Mouse (Mus musculus): Measurements from ENCODE around the gene Mtmr4.

Gene Mtmr4

DNA sequence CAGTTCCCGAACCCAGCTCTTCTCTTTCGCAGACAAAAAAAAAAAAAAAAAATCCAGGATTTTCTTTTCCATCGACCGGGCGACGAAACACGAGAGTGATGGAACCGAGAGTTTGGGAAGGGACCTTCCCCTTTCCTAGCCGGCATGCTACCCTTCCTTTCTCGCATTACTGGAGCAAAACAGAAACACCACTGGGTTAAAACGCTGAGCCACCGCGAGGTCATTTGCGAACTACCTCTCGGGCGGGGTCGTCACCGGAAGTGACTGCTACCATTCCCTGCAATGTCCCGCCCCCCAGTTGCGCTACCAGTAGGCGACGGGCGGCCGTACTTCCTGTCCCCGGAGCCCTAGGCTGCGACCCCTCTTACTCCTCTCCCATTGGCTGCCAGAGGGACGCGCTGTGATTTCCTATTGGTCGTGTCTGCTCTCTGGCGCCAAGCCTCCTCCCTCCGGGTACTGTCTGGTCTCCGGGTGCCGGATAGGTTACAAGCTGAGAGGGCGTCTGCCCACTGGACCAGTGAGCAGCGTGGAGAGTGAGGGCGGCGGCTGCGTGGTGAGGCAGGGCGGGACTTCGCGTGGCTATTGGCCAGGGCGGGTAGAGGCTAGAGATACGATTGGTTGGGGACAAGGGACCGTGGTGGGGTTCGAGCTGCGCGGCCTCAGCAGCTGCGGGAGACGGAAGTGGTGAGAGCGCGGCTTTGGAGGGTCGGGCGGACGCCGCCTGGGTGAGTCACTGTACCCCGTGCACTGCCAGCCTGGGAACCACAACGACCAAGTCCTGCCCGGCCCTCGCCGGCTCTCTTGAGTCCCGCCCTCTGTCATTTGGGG is at the start of gene Mtmr4:
Mtmr4 (plus strand) TSS at position 637 of the 828 bp plus-strand sequence.
- DNase-seq (ENCODE audit: low read depth, low spot score): peak; percentile 100

DNA sequence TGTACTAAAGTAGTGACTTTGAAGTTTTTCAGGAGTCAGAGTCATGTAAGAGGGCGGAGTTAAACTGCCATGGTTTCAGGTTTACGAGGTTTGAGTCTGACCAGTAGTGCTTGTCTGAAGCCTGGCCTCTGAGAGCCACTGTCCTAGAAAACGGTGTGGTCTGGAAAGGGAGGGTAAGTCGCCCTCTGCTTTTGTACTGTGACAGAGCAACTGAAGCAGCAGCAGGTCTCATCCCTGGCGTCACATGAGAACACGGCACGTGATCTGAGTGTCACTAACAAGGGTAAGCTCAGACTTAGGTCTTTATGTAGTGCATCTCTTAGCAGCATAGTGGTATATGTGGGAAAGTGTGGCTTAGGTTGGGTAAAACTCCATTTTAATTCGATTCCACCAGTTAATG is 49.7 kb upstream of the Mtmr4 start:
- DNase-seq (ENCODE audit: low read depth, low spot score): peak; percentile 10

DNA sequence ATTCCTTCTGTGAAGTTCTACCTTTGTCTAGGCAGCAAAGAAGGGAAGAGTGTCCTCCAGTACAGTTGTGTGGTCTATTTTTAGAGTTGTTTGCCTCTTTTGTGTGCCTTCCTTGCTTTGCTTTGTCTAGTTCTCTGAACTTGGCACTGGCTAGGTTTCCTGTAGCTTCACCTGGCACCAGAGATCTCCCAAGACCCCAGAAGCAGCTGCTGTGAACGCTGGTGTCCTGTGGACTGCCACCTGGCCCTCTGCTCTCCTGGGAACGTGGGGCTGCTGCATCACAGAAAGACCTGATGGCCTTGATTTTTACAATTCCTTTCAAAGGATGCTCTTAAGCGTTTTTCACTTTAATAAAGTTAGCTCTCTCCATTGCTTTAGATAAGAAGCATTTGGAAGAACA is 49.1 kb upstream of the Mtmr4 start:
- DNase-seq (ENCODE audit: low read depth, low spot score): peak; percentile 28

DNA sequence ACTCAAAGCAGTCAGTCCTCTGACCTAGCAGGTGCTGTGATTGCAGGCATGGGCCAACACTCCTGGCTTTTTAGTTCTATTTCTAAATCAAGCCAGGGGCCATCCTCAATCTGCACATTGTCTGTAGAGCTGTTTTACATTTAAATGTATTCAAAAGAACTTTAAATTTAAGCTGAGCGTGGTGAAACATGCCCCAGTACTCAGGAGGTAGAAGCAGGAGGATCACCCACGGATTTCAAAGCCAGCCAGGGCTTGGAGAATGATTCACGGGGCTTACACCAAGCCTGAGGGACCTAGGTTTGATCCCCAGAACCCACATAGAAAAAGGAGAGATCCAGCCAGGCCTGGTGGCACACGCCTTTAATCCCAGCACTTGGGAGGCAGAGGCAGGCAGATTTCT is 38.6 kb upstream of the Mtmr4 start:
- DNase-seq (ENCODE audit: low read depth, low spot score): peak; percentile 62

DNA sequence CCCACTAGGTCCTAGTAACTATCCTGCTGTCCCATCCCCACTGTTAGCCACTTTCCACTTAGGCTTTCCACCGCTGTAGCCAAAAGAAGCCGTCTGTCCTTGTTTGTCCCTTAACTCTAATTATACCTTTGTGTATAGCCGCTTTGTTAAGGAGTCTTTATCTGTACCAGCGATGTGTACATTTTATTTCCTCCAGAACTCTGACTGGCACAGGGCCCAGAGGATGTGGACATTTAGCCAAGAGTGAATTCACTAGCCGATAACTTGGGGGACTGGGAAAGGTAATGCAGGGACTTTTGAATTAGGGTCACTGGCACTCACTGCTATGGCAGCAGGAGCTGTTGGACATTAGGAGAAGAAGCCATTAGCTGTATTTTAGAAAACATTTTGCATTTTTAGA is 37.6 kb upstream of the Mtmr4 start:
- DNase-seq (ENCODE audit: low read depth, low spot score): peak; percentile 10

DNA sequence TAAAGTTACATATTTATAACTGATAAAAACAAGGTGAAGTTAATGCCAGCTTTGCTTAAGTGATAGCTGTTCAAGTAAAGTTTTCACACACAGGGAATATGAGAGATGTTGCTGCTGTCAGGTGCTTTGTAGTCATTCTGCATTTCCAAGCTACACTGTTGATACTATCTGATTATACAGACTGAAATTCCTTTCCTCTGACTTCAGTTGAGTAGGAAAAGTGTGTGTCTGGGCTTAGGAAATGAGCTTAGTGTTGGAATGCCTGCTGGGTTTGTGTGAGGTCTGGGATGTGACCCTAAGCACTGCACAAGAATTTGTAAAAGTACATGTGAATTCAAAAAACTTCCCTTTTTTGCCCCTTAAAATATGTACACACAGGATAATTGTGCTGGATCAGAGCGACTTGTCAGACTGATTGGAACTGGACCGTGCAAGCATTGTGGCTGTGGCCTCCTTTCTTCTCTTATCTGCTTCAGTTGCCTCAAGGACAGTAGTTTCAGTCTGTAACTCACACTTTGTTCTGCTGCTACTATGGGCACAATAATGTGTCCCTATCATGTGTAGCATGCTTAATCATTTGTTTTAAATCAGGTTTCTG is 36.8 kb upstream of the Mtmr4 start:
- no peak for DNase-seq (ENCODE audit: low read depth, low spot score)

DNA sequence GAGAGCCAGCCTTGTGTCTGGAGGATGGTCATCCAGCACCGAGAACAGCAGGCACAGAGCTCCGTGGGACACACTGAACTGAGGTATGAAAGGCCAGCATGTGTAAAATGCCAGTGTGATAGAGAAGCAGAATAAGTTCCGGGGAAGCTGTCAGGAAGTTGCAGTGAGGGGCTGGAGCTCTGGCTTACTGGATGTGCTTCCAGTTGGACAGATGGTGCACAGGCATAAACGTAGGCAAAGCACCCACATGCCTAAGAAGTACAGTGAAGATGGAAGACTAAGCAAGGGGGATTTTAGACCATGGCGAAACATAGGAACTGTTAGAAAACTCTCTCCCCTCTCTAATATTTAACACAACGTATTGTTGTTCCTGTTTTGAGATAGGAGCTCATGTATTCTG is 30.8 kb upstream of the Mtmr4 start:
- DNase-seq (ENCODE audit: low read depth, low spot score): peak; percentile 53

DNA sequence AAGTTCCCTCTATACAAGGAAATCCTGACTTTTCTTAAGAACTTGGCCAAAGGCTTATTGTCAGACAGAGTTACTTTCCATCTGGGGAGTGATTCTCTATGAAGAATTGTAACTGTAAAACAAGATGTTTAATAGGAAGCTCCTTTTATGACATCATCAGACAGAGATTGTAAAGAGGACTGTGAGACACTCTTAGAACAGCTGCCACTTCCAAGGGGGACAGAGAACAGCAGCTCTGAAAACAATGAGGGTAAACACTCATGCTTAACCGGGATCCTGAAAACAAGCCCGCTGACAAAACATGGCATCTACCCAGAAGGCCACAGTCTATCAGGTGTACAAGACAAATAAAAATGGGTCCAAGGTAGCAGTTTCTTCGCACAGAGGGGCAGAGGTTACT is 25.5 kb upstream of the Mtmr4 start, which contains the start of gene Gm11492:
Gm11492 (plus strand) TSS at position 153 of the 400 bp plus-strand sequence.
- DNase-seq (ENCODE audit: low read depth, low spot score): no peak

DNA sequence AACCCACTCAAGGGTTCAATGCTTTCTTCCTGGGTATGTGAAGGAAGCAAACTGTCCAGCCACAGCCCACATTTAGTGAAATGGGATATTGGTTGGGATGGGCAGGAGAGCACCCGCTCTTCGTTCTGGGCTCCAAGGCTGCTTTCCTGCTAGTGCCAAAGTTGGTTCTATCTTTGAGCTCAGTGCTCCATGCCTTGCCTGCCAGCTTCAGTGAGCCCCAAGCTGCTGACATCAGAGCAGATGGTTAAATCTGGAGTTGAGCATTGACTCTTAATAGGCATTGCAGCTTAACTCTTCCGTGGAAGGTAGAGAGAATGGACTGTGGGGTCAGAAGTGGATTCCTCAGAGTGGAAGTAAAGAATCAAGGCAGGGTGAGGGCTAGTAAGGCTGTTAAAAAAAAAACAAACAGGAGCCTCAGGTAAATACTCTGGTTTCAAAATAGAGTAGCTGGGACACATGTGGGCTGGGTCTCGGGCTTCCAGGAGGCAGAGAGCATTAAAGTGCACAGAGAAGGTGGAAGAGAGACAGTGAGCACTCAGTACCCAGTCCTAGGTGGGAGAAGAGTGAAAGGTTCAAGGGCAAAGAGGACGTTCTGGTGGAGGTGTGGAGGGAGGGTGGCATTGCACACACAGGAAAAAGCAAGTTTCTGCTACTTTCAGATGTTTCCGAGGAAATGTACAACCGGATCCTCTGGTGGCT is 23.6 kb upstream of the Mtmr4 start, which contains the start of gene Sept4:
Sept4 (plus strand) TSS at position 649 of the 699 bp plus-strand sequence.
- DNase-seq (ENCODE audit: low read depth, low spot score): peak; percentile 53

DNA sequence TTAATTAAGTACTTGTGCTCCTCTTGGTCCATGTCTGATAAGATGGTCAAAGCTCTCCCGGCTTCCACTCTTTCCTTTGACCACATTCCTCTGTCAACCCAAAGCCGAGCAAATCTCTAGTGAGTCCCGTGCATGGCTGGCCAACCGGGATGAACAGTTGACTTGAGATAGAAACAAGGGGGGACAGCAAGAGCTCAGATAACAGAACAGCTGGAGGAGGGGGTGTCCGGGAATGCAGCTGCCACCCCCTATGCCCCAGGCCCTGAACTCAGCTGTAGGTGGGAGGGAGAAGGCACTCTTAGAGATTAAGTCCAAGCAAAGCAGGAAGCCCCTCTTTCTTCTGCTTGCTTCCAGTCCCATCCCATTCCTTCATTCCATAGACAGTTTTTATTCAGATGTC is 21.2 kb upstream of the Mtmr4 start:
- no peak for DNase-seq (ENCODE audit: low read depth, low spot score)

DNA sequence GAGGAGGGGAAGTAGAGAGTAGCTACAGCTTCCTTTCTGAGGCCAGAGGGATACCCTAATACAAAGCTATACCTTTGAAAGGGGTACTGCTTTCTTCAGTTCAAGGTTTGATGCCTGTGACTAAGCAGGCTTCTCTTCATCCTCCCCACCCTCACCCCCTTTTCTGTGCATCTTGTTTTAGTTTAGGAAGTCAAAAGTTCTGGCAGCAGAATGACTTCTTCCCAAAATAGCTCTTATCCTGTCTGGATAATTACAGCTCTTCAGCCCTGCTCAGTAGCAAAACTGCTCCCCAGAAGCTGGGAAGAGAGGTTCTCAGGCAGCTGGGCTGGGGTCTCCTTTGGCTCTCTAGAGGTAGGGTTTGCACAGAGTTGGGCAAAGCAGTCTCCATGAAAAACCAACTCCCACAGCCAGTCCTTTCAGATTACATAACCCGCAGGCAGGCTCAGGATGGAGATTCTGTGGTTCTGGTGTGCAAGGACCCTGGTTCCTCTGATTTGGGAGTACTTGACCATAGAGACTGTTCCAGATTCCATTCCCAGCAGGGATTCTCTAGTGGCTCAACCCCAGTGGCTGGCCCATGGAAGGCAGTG is 20.5 kb upstream of the Mtmr4 start:
- peak; percentile 81 for DNase-seq (ENCODE audit: low read depth, low spot score)

DNA sequence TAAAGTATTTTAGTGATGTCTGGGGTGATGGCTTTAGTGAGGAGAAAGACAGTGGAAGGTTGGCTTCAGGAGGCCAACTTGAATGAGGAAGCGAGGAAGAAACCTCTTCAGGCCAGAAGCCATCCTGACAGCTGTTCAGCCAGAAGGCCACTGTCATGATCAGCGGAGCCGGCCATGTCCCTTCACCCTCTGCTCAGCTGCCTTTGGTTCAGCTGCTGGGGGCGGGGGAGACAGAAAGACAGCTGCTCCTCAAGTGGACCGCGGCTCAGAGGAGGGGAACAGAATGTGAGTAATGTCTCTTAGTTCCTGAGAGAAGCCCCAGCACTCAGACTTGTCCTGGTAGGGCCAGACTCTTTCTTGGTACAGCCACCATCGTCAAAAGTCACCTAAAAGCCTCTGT is 18.2 kb upstream of the Mtmr4 start:
- DNase-seq (ENCODE audit: low read depth, low spot score): no peak

DNA sequence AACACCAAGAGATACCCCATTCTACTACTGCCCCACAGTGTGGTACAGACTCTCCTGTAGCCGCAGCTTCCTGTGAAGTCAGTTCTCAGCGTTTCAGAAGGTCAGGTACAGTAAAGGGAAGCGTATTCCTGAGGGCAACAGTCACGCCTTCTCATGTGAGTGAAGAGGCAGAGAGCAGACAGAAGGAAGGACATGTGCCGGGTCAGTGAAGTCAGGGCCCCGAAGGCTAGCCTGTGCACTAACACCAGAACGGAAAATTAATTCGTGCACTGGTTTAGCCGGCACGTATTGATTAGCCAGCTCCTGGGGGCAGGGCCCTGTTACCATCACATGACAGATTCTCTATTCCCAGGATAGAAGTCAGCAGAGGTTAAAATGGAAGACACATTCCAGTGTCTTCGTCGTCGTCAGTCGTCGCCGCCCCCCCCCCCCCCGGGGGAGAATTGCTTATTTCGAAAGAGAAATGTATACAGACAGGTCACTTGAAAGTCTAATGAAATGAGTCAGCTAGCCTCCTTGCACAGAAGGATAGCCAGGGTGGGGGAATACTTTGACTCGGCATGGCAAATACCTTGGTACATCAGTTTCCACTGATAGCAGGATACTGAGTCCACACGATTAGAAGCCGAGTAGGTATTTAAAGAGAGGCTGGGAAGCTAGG is 17.3 kb upstream of the Mtmr4 start:
- DNase-seq (ENCODE audit: low read depth, low spot score): no peak

DNA sequence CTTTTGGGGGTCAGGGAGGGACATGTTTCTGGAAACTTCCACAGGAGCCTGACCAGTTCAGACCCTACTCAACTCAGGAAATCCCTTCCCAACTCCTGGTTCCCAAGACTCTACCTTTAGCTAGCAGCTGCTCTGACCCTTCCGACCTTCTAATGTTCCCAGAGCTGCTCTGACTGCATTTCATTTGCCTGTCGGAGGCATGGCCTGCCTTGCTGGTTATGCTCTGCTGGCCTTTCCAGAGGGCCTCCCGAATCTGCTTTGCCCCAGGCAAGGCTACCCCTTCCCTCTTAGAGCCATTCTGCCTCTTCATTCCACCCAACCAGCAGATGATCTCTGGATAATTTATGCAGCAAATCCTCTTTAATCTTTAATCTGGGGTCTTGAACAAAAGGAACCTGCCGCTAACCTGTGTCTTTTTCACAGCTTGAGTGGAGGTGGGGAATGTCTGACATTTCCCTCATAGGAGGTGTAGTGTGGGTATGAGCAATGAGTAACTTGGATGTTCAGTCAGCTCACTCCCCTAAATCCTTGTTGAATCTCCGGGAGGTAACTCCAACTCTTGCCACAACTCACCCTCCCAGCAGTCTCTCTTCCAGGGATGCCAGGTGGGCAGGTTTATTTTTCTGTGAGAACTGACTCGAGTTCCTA is 14.2 kb upstream of the Mtmr4 start:
- no peak for DNase-seq (ENCODE audit: low read depth, low spot score)

DNA sequence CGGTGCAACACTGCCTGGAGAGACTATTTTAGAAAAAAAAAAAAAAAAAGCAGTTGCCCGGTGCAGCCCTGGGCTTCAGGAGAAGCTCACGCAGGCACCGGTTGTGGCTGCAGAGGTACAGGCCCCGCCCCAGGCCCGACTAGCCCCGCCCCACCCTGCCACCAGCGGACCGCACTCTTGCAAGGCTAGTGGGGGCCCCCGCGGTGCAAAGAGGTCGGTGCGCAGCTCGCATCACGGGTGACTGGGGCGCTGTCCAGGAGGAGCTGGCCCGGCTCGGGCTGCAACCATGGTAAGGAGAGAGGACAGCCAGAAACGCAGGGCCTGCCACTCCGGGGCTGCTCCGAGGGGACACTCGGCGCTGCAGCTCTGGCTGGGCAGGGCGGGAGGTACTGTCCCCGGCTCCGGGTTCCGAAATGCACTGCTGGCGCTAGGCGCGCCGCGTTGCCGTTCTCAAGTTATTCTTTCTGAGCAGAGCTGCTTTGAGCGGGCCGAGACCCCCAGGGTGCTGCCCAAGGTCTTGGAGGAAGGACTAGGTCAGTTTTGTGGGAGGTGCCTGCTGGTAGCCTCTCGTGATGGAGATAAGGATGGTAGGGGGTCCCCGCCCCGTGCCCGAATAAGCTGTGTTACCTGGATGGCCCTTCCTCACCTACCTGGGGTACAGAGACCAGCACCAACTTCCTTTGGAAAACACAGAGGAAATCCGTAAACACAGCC is 13.6 kb upstream of the Mtmr4 start:
- peak; percentile 92 for DNase-seq (ENCODE audit: low read depth, low spot score)

DNA sequence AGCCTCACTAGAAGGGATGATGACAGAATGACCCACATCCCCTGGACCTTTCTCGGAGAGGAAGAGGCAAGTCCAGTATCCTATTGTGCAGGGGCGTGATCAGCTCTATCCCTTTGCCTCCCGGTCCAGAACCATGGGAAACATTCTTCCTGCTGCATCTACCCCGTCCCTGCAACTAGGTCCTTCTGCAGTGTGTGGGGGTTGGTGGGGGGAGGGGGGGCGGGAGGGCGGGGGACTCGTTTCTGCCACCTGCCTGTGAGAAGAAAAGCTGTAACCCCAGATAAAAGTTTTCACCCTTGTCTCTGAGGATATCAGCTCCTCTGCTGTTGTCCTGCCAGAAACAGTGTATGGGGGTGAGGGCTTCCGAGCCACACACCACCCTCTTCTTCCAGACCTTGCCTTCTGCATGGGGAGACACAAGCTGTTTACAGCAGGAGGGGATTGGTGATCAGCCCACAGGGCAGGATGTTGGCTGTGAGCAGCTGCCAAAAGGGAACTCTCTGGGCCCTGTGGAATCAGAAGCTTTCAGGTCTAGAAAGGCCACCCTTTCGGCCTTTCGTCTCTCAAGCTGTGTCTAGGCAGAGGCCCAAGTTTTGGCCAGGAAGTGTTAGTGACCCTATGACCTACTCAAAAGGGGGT is 12.9 kb upstream of the Mtmr4 start:
- peak; percentile 86 for DNase-seq (ENCODE audit: low read depth, low spot score)

DNA sequence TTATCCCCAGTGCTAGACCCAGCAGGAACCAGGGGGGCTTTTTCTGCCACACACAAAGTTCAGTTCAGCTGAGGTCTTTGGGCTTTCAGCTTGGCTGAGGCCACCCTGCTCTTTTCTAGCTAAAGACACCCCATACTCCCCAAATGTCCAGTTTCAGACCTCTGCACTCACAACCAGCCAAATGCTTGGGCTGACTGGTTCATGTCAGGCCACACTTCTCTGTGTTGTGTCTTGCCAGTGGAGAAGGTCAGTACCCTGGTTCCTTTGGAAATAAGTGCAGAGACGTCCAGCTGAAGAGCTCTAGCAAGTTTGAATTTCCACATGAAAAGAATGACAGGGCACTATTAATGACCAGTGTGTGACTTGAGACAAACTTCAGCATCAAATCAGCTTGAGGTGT is 12.2 kb upstream of the Mtmr4 start:
- DNase-seq (ENCODE audit: low read depth, low spot score): no peak

DNA sequence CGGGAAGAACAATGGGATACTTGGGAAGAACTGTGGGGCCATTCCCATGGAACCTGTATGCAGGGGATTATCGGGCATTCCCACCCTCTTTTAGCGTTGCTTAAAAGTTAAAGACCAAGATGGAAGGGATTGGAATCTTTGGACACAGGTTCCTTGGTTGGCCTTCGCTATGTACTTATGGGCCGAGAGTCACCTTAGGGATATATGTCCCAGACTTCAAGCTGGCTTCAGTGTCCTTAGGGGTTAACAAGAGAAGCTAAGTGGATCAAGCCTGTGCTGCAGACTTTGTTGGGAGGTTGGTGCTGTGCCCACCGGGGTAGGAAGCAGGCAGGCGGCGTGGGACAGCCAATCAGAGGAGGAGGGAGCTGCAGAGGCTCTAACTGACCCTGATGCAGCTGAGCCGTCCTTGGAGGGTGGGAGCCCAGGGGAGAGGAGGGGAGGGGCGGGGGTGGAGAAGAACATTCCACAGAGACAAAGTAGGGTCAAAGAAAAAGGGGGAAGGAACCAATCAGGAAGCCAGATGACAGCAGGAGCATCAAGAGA is 11.3 kb upstream of the Mtmr4 start:
- peak; percentile 79 for DNase-seq (ENCODE audit: low read depth, low spot score)

DNA sequence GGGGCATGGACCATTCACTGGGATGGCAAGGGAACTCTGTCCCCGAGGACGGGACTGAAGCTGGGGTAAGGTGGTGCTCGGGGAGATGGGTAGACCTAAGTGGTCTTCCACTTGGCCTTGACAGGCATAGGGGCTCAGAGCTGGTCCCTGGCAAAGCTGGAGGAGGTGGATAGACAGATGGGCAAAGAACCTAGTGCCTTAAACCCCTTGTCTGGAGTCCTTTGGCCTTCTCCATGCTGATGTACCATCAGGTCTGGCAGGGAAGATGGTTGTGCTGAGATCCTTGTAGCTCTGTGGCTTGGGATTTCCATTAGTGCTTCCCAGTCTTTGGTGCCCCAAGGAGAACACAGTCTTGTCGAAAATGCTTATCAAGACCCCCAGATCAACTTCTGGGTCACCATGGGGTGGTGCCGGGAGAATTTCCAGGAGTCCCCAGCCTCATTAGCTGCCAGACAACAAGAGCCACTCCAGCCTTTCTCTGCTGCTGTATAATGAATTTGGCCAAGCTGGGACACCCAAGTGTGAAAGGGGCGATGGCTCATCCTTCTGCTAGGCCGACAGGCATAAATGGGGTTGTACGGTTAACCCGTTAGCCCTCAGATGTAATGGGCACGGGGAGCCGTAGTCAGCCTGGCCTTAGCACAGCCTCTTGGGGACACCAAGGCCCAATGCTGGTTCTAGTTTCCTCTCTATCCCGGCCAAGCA is 10.6 kb upstream of the Mtmr4 start:
- no peak for DNase-seq (ENCODE audit: low read depth, low spot score)

Data from brain, adult 2 months (tissue).